Mouse (Mus musculus) bone marrow macrophage, adult 2 months (primary cell): Measurements from ENCODE around the gene Unc79. TPM values are rescaled to one million over a fixed set of nuclear protein-coding genes. Genes with fewer than 3 reads are reported as not detected.

Experiments used
- H3K27ac ChIP-seq: 2 replicates; pipeline ENCODE4 v1.5.1; 2012; ENCODE audit warnings: low read depth, low read length; ENCODE audit not compliant: insufficient read depth
- H3K4me1 ChIP-seq: 2 replicates; pipeline ENCODE4 v1.6.1; 2012; ENCODE audit warnings: low read length; ENCODE audit not compliant: control insufficient read depth, insufficient read depth
- H3K4me3 ChIP-seq: 2 replicates; pipeline ENCODE4 v1.5.1; 2012; ENCODE audit warnings: mild to moderate bottlenecking, low read length, moderate library complexity; ENCODE audit not compliant: insufficient read depth
- CTCF ChIP-seq: IDR thresholded peaks from 2 replicates; pipeline ENCODE4 v1.5.1; 2012; ENCODE audit warnings: low read depth, mild to moderate bottlenecking, low read length, moderate library complexity
- POLR2A ChIP-seq: IDR thresholded peaks from 2 replicates; pipeline ENCODE4 v1.6.1; 2012; ENCODE audit warnings: mild to moderate bottlenecking, low read depth, low read length, borderline replicate concordance
- polyA plus RNA-seq: library from polyadenylated mRNA; stranded (reverse); fragments of >200 nt; gene quantifications from 2 replicates; pipeline ENCODE4 v1.2.4, GENCODE M21; 2012; ENCODE audit not compliant: missing spikeins, insufficient read depth, insufficient read length

Gene Unc79
- polyA plus RNA-seq, 1 experiment, result 0.16 TPM

DNA sequence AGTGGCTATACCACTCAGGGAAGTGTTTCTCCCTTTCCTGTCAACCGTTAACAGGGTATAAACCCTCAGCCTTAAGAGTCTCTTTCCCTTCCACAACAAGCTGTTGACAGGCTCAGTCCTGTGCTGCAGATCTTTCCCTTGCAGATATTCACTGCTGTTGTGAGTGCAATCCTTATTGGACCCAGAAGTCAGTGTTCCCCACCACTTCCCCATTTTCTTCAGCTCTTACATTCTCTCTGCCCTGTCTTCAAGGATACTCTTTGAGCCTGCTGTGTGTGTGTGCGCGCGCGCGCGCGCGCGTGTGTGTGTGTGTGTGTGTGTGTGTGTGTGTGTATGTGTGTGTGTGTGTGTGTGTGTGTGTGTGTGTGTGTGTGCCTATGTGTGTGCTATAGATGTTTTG, 90.7 kb downstream of the Unc79 start:
- H3K4me1 ChIP-seq, result peaks cover 6% of the 10 kb centered on the region
- TF ChIP-seq POLR2A (no peak), CTCF (no peak)
- no peak overlapping the region for H3K4me3 ChIP-seq
- H3K27ac ChIP-seq, result no peak overlapping the region

DNA sequence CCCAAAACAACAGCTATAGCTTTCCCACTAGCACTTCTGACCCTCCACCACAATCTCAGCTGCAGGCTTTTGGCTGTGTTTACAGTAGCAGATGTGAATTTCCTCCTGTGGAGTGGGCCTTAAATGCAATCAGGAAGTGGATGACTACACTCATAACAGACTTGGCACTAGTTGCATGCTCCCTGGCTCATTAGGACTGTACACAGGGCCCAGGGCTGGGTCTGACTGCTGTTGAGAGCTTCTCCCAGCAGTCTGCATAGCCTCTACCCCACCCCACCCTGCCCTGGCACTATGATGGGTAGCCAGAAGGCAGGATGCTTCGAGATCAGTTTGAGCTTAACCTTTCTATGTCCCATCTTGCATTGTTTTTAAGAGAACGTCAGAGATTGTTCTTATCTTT, 91.5 kb downstream of the Unc79 start:
- no peak overlapping the region for H3K27ac ChIP-seq
- H3K4me3 ChIP-seq, result no peak overlapping the region
- TF ChIP-seq CTCF (no peak), POLR2A (no peak)
- H3K4me1 ChIP-seq, result peaks cover 6% of the 10 kb centered on the region

DNA sequence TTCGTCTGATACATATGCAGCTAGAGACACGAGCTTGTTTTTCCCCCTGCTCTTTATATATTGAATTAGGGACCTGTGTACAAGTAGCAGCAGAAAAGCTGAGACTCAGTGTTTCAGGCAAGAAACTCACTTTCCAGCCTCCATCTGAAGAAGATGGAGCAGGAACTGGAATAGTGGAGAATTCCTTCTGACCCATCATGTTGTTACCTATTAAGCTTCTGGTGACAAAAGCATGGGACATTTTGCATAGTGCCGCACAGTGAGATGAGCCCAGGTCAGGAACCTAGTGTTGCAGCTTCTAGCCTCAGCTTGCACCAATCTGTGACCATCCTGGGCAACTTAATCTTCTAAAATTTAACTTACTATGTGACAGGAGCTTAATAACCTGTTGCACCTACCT, 92.7 kb downstream of the Unc79 start:
- H3K4me3 ChIP-seq, result no peak overlapping the region
- no peak overlapping the region for H3K27ac ChIP-seq
- TF ChIP-seq POLR2A (no peak), CTCF (no peak)

DNA sequence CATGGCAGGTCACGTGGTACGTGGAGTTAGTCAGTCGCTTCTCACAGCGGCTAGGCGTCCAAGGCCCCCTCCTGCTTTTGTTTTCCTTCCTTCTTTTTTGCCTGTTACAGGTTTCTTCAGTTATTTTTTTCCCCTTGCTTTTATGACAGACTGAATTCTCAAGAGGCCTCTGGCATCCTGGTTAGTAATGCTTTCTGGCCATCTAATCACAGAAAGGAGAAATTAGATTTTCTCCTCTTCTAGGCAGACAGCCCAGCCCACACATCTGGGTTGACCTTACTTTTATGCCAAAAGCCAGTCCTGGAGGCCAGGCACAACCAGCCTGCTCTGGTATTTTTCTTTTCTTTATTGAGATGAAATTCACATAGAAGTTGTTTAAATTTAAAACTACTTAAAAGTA, 94.1 kb downstream of the Unc79 start:
- Histone ChIP-seq H3K4me1 (peaks cover 4% of the 10 kb centered on the region; the same call in 1 of the 2 replicates), H3K27ac (no peak overlapping the region), H3K4me3 (no peak overlapping the region)
- TF ChIP-seq CTCF (no peak), POLR2A (no peak)

More for the DNA sequence above, 92.7 kb downstream of the Unc79 start:
- H3K4me1 ChIP-seq, result peaks cover 6% of the 10 kb centered on the region

DNA sequence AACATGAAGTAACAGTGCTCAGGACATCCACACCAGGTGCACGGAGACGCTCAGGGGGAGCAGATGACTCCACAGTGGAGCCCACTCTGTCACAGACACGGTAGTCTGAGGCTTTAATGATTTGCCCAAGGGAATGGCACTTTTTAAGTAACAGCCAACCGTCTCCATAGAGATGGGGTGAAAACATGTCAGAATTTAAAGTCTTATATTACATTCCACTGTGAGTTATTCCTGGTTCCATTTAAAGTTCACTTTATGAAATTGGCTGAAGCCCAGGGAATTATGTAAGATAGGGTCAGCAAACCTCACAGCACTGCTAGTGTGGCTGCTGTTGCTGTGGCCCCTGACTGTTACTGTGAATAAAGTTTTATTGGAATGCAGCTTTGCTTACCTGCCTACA, 95.8 kb downstream of the Unc79 start:
- H3K4me1 ChIP-seq, result peaks cover 4% of the 10 kb centered on the region; the same call in 1 of the 2 replicates
- H3K27ac ChIP-seq, result no peak overlapping the region
- TF ChIP-seq CTCF (no peak), POLR2A (no peak)
- H3K4me3 ChIP-seq, result no peak overlapping the region

DNA sequence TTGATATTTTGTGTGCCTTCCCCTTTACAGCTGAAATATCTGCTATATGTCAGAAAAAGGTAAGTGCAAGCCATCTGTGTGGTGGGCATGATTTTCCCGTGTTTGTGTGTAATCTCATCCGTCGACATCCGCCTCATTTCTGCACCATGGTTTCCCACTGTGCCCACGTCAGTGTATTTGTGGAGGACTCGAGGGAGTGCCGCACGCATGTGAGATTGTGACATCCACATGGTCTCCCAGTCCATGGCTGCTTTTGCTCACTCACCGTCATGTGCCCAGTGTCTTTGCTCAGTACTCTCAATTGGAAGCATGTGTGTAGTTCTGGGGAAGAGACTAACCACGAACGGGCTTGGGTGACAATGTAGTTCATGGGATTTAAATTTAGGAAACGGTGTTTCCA, 101.2 kb downstream of the Unc79 start:
- H3K4me3 ChIP-seq, result no peak overlapping the region
- H3K4me1 ChIP-seq, result no peaks in the 10 kb centered on the region
- TF ChIP-seq POLR2A, result no peak
- no peak for TF ChIP-seq CTCF
- no peak overlapping the region for H3K27ac ChIP-seq

DNA sequence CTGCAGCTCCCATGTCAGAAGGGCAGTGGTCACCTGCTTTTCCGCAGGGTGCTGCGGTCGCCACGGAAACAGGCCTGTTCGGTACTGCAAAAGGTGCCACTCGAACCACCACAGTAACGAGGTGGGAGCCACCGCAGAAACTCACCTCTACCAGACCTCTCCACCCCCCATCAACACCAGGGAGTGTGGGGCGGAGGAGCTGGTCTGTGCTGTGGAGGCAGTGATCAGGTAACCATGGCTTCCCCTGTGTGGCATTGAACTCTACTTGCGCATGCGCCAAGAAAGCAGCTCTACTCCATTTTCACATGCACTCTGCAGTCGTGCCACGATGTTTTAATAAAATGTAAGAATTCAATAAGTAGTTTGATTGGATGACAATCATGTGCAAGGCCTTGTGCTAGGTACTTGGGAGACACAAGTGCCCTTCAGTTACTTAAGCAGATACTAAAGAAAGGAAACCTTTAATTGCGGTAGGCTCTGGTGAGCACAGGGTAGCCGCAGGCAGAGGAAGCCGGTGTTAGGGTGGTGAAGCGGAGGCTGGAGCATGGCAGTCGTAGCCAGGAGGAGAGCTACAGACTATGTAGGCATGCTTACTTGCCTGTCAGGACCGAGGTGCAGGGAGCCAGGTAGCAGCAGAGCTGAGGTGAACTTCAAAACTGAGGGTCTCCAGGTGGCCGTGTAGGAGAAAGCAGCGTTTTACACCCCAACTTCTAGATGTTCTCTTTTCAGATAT, 110.8 kb downstream of the Unc79 start:
- no peak overlapping the region for H3K27ac ChIP-seq
- no peak overlapping the region for H3K4me3 ChIP-seq
- TF ChIP-seq POLR2A (no peak), CTCF (no peak)
- no peaks in the 10 kb centered on the region for H3K4me1 ChIP-seq

DNA sequence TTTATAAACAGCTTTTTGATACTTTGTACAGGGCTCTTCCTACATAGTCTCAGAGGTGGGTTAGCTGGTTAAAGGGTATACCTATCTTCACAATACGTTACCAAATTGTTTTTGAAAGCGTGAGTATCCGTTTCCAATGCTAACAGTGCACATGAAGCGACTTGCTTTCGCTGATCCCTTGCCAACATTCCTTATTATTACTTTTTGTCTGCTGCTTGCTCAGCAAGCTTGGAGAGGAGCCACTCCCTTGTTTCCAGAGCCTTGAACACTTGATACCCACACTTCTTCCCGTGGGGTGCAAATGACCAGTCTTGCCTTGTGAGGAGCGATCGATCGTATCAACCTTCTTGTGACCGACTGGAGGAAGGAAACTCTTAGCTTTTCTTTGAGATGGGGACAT, 112.1 kb downstream of the Unc79 start:
- Histone ChIP-seq H3K4me1 (no peaks in the 10 kb centered on the region), H3K4me3 (no peak overlapping the region), H3K27ac (no peak overlapping the region)
- TF ChIP-seq CTCF, result no peak
- TF ChIP-seq POLR2A, result no peak

DNA sequence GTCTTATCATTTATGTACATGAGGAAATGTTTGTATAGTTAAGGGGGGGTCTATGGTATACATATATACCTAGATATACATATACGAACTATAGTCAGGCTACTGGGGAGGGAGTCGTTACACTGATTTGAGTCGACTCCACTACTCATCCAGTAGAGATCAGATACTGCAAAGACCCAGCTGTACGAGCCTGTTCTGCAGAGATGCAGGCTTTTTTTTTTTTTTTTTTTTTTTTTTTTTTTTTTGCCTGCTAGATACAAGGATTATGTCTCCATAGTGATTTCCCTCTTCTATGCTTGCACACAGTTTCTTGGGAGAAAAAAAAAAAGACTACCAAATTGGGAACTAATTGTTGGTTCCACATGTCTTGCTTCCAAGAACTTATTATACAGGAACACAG, 113.5 kb downstream of the Unc79 start:
- H3K4me3 ChIP-seq, result no peak overlapping the region
- TF ChIP-seq POLR2A, result no peak
- TF ChIP-seq CTCF, result no peak

DNA sequence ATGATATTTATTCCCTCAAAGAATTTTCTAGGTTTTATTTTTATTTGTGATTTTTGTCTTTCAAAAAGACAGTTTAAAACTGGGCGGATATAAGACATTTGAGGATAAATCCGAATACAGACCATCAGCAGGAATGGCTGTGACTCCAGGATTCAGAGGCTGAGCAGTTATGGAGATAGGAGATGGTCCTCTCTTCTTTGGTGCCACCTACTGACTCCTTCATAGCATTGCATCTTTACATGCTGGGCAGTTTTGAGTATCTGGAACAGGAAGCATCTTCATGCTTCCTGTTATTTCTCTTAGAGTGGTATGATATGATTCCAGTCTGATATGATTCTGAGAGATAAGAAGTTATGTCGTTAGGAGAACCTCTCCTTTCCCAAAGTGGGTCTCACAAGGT, 116.3 kb downstream of the Unc79 start:
- Histone ChIP-seq H3K4me1 (no peaks in the 10 kb centered on the region), H3K4me3 (no peak overlapping the region), H3K27ac (no peak overlapping the region)
- TF ChIP-seq CTCF (no peak), POLR2A (no peak)

More for the DNA sequence above, 113.5 kb downstream of the Unc79 start:
- H3K27ac ChIP-seq, result no peak overlapping the region
- no peaks in the 10 kb centered on the region for H3K4me1 ChIP-seq

DNA sequence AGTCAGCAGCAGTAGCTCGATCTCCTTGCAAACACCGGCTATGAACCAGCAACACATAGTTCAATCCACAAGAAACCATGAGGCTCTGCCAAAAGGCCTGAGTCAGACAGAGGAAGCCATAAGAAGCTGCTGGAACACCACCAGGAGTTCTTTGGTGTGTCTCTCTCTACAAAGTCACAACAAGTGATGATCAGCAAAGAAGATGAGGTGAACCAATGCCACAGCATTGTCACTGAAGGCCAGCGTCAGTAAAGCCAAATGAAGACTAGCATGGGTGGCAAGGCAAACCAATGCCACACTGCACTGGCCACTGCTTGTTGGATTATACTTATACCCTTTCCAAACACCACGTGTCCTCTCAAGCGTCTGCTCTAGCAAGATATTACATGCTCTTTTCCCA, 119.5 kb downstream of the Unc79 start:
- TF ChIP-seq POLR2A (no peak), CTCF (no peak)
- Histone ChIP-seq H3K4me1 (no peaks in the 10 kb centered on the region), H3K4me3 (no peak overlapping the region), H3K27ac (no peak overlapping the region)
